In the genomic region with DNA sequence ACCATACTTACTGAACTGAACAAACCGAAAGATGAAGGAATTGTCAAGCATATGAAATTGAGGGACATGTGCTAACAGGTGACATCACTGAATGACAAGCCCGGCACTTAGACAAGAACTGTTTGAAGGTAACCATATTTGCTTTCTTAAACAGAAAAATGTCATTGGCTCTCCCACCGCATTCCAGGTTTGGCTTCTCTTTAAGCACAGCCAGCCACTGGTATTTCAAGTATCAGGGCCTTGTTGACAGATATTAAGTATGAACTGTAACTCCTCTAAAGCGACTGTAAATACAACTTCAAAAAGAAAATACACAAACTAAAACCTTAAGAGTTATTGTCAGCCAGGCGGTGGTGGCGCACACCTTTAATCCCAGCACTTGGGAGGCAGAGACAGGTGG, we compare ENCODE assay signal across 18 mouse cellular contexts. TPM values are rescaled to one million over a fixed set of nuclear protein-coding genes. Genes with fewer than 3 reads are reported as not detected.
DNase-seq lines count a peak whose midpoint lies in the region; ATAC-seq and TF ChIP-seq lines count a peak whose summit lies in the region.
"Had no signal": no experiment of that assay in that cellular context is flagged by ENCODE, and none has a peak within 500 bp of the region (broad histone marks: within the 10 kb centered on the region; RNA-seq: fewer than 3 reads in every experiment).

No protein-coding gene starts in this region.

- peak overlapping the region; percentile 70 for H3K27ac ChIP-seq in heart, embryonic 12.5 days (ENCODE audit: poor library complexity, severe bottlenecking)
- H3K27ac ChIP-seq in liver, postnatal 0 days (ENCODE audit: low read depth) = 0 out of 2 replicates have a peak overlapping the region, but pooled peaks have one; percentile 14
- H3K27ac ChIP-seq: forebrain, embryonic 15.5 days; hindbrain, postnatal 0 days; midbrain, embryonic 10.5 days had no signal

- DNase-seq in heart, postnatal 4 days = no peak
- DNase-seq in lung, adult 18-20 months = peak; percentile 36 to 70
- DNase-seq in lung, adult 2 months = no peak
- no peak for DNase-seq in liver, postnatal 0 days
- no peak for DNase-seq in T-cell, adult 2 months (ENCODE audit: low spot score)
- DNase-seq: adrenal gland, postnatal 36 days; cerebellum, adult 18-20 months; cerebellum, postnatal 25 days; embryo, embryonic 11 days; retina, postnatal 1 day; thymus, adult 2 months had no signal

- no peaks in the 10 kb centered on the region for H3K27me3 ChIP-seq in heart, embryonic 12.5 days (replicated peaks)
- no peaks in the 10 kb centered on the region for H3K27me3 ChIP-seq in liver, postnatal 0 days (ENCODE audit: insufficient read depth, low read length)
- H3K27me3 ChIP-seq: CH12.LX; forebrain, embryonic 15.5 days had no signal

- TF ChIP-seq POLR2A in lung, adult 2 months (IDR thresholded peaks at IDR 0.05; ENCODE audit: borderline replicate concordance, extremely low read depth, low read depth, low read length) = no peak

- H3K9ac ChIP-seq in heart, embryonic 12.5 days = no peak overlapping the region
- H3K9ac ChIP-seq in liver, postnatal 0 days (replicated peaks) = 0 out of 2 replicates have a peak overlapping the region, but pooled peaks have one; percentile 6
- H3K9ac ChIP-seq: forebrain, embryonic 15.5 days had no signal

- no peaks in the 10 kb centered on the region for H3K36me3 ChIP-seq in heart, embryonic 12.5 days
- H3K36me3 ChIP-seq in liver, postnatal 0 days (replicated peaks; ENCODE audit: insufficient read depth, low read length) = no peaks in the 10 kb centered on the region
- H3K36me3 ChIP-seq: forebrain, embryonic 15.5 days; midbrain, embryonic 10.5 days had no signal

- TF ChIP-seq EP300 in liver, postnatal 0 days (IDR thresholded peaks at IDR 0.05; ENCODE audit: low read depth) = no peak

- TF ChIP-seq CTCF in lung, adult 2 months (IDR thresholded peaks at IDR 0.05; ENCODE audit: insufficient read depth, low read length) = no peak
- no peak for TF ChIP-seq CTCF in liver, postnatal 0 days (IDR thresholded peaks at IDR 0.05; ENCODE audit: low read depth)

- WGBS in heart, embryonic 12.5 days = 49% methylated on average over 6 of the region's 6 CpGs
- WGBS in lung, adult 2 months = 52% methylated on average over 6 of the region's 6 CpGs
- 75% methylated on average over 6 of the region's 6 CpGs for WGBS in liver, postnatal 0 days (ENCODE audit: insufficient replicate concordance)

- no peak overlapping the region for H3K4me3 ChIP-seq in heart, embryonic 12.5 days
- no peak overlapping the region for H3K4me3 ChIP-seq in lung, adult 2 months (replicated peaks; ENCODE audit: extremely low read depth, low read depth, low read length)
- H3K4me3 ChIP-seq in liver, postnatal 0 days (ENCODE audit: low read depth, low read length) = no peak overlapping the region
- H3K4me3 ChIP-seq: forebrain, embryonic 15.5 days; midbrain, embryonic 10.5 days had no signal

- no peaks in the 10 kb centered on the region for H3K9me3 ChIP-seq in heart, embryonic 12.5 days (replicated peaks)
- no peaks in the 10 kb centered on the region for H3K9me3 ChIP-seq in liver, postnatal 0 days (ENCODE audit: low read length)
- H3K9me3 ChIP-seq: forebrain, embryonic 15.5 days; midbrain, embryonic 10.5 days had no signal

- peaks cover 48% of the 10 kb centered on the region for H3K4me1 ChIP-seq in heart, embryonic 12.5 days (replicated peaks)
- peaks cover 33% of the 10 kb centered on the region for H3K4me1 ChIP-seq in lung, adult 2 months (ENCODE audit: control insufficient read depth, insufficient read depth, low read length)
- H3K4me1 ChIP-seq in liver, postnatal 0 days (ENCODE audit: insufficient read depth) = peaks cover 31% of the 10 kb centered on the region

- H3K4me2 ChIP-seq in heart, embryonic 12.5 days = no peak overlapping the region
- H3K4me2 ChIP-seq in liver, postnatal 0 days (ENCODE audit: low read depth, low read length) = no peak overlapping the region
- H3K4me2 ChIP-seq: forebrain, embryonic 15.5 days had no signal

- ATAC-seq in heart, embryonic 12.5 days (ENCODE audit: insufficient number of reproducible peaks, low FRiP score) = no peak
- ATAC-seq in liver, postnatal 0 days = no peak
- ATAC-seq in megakaryocyte-erythroid progenitor cell, adult 5-6 weeks (replicated peaks; ENCODE audit: low FRiP score, low TSS enrichment, poor library complexity, severe bottlenecking) = peak; percentile 25; the same call in 1 of the 2 replicates
- ATAC-seq: forebrain, embryonic 15.5 days; hindbrain, postnatal 0 days; intestine, postnatal 0 days had no signal

RNA-seq across cellular contexts. Expression of a gene that starts 4.3 kb away (rescaled TPM):
- polyA plus RNA-seq in heart, embryonic 12.5 days (2016; fragmentation: Nextera tagmentation; extraction: Ambion mirVana) = 20.0 and 20.7 TPM in 2 replicates
- 10 to 100 TPM; 37.3 to 37.4 TPM for total RNA-seq in heart, postnatal 4 days (2021)
- 5.3 and 10.2 TPM in 2 replicates for polyA plus RNA-seq in lung, adult 2 months (2012; rRNA removed)
- 3.6 and 4.1 TPM in 2 replicates for polyA plus RNA-seq in liver, postnatal 0 days (2015; fragmentation: Nextera tagmentation; extraction: Ambion mirVana)
- 26.5 and 29.7 TPM in 2 replicates for total RNA-seq in megakaryocyte-erythroid progenitor cell, adult 5-6 weeks (2014; fragmentation: Nextera tagmentation)
- 40.8 and 65.8 TPM in 2 replicates for total RNA-seq in megakaryocyte-erythroid progenitor cell, adult 5-6 weeks (2017)

Comparison
In these comparisons a context has a peak if more than half of its experiments do, and no peak if none do; other contexts are left out.
1. DNase-seq: peak in lung, adult 18-20 months (2 of 2); none in heart, postnatal 4 days (single experiment), lung, adult 2 months (single experiment), liver, postnatal 0 days (single experiment) and T-cell, adult 2 months (single experiment).